Mouse (Mus musculus): Measurements from ENCODE around the gene Upk3bl.

- TF ChIP-seq CHD2 (IDR thresholded peaks at IDR 0.05; ENCODE audit: low read depth, low read length) (no peak), HCFC1 (IDR thresholded peaks at IDR 0.05; ENCODE audit: borderline replicate concordance, insufficient read depth, low read length) (no peak), ZNF384 (IDR thresholded peaks at IDR 0.05; ENCODE audit: low read depth, low read length) (no peak), MAFK (IDR thresholded peaks at IDR 0.05; ENCODE audit: insufficient read depth, low read depth, low read length) (no peak)
Measured at GRCm38 (mm10) chr5:136069411-136069810, 15.1 kb downstream of the Upk3bl start.
